Mouse (Mus musculus) common myeloid progenitor, adult 5-6 weeks (primary cell): ENCODE data around the gene Tmem132c. TPM values are rescaled to one million over a fixed set of nuclear protein-coding genes. Genes with fewer than 3 reads are reported as not detected.

Source experiments
- ATAC-seq: replicated peaks from 2 replicates; pipeline ENCODE4 v1.8.0; 2016; ENCODE audit warnings: low read depth, mild to moderate bottlenecking, moderate TSS enrichment, inconsistent platforms; ENCODE audit not compliant: poor library complexity, severe bottlenecking
- total RNA-seq: library from RNA; stranded (forward); fragments of 200-1000, 187-1606 nt; gene quantifications from 2 replicates; pipeline ENCODE4 v1.2.3, GENCODE M21; 2017

Gene Tmem132c
- total RNA-seq, 1 experiment from 2014 or later = not detected

DNA sequence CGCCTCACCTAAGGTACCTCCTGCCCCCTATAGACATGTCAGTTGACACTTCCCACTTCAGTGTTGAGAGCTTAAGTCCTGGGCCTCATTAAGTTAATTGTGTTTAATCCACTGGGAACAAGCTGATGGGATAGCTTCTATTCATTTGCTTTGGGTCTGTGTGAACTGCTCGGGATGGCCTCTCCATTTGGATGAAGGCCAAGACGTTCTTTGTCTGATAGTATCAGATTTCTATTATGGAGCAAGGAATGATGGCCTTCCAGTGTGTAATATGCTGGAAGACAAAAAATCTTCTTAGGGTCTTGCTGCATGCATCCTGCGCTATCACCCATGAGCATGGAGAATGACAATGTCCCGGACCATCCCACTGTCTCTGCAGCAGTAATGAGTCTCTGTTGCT lies 141.0 kb downstream of the Tmem132c start:
- ATAC-seq = no peak

DNA sequence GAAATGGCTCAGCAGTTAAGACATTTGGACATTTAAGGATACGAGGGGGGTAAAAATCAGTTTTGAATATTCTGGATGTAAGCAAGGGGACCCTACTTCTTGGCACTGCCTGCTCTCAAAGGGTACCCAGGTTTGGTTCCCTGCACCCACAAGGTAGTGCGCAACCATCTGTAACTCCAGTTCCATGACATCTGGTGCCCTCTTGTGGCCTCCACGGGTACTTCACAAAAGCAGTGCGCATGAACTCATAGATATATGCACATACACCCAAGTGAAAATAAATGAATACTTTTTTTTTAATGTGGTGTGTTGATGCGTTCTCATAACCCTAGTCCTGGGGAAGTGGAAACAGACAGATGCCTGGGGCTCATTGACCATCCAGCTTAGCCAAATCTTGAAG lies 149.6 kb downstream of the Tmem132c start:
- ATAC-seq = no peak

GRCm38 (mm10) chr5:127396889-127397288 lies 155.3 kb downstream of the Tmem132c start:
- ATAC-seq = no peak

GRCm38 (mm10) chr5:127398010-127398409 lies 156.4 kb downstream of the Tmem132c start:
- no peak for ATAC-seq

GRCm38 (mm10) chr5:127405391-127406000 lies 163.9 kb downstream of the Tmem132c start:
- no peak for ATAC-seq

DNA sequence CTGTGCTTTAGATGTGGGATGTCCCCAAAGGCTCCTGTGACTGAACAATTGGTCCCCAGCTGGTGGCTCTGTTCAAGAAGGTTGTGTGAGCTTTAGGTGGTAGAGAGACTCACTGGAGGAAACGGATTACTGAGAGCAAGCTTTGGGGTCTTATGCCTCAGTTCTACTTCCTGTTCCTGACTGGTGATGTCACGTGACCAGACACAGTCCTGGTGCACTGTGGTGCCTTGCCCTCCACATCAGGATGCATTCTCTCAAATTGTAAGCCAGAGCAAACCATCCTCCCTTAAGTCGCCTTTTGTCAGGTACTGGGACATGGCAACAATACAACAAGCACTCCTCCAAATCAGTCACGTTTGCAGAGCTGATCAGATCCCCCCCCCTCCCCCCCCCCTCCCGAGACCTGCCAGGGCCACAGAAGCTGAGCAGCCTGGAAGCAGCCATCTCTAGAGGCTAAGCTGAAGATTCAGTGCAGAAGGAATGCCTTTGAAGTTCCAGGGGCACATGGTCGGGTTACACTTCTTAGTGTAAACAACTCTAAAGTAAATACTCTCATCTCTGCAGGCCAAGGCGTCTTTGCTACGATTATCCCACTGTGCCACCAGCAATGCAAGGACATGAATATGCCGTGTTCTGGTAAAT lies 164.5 kb downstream of the Tmem132c start:
- no peak for ATAC-seq

DNA sequence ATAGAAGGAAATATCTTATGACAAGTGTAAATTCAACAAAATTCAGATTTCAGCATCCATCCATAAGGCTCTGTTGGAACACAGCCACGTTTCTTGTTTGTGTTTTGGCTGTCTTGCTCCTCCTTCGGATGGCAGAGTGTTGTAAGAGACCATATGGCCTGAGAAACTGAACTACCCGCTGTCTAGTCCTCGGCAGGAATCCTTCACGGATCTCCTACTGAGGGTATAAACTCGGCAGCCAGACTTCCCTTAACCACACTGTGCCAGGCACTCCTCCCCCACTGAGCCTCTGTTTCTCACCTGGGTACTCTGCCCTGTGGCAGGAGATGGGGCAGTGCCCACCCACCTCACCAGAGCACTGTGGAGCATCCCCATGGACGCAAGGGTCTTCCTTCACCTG lies 174.9 kb downstream of the Tmem132c start:
- ATAC-seq = no peak

DNA sequence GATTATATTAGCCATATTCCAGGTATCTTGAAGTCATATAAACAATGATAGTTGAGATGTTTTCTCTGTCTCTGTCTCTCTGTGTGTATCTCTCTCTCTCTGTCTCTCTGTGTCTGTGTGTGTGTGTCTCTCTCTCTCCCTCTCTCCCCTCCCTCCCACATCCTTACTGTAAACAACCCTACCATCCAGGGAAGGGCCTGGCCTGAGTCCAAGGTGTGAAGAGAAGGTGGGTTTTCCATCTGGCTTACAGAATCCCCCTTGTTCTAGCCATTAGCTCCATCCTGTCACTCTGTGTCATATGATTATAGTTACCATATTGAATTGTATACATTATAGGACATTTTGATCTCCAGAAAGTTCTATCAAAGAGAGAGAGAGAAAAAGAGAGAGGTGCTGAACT lies 182.3 kb downstream of the Tmem132c start:
- no peak for ATAC-seq

DNA sequence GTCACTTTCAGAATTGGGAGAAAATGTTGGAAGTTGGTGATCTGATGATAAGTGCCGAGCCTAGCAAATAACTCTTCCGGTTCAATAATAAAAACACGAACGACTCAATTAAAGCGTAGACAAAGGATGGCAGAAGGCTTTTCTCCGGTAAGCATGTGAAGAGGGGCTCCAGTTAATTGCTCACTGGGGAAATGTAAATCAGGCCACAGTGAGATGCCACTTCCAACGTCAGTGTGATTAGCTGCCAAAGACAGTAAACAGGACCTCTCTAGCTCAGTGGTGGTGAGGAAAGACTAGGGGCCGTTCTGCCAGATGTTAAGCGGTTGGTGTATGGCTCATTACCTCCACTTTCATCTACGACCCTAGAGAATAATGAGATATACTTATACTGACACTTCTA lies 187.5 kb downstream of the Tmem132c start:
- ATAC-seq = no peak

DNA sequence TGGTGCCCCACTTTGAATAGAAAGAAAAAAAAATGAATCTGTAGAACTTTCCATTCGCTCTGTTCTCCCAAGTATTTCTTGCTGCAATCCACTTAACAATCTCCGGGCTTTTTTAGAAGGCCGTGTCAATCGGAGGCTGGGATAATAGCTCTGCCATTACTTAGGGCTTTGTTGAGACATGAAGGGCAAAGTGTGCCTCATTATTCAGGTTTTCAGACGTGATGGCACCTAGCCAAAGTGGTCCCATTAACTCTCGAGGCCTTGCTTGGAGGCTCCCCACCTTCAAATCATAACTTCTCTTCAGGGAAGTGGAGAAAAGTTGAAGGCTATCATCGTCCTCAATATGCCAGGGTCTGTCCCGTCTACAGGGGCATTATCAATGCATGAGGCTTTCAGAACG lies 190.0 kb downstream of the Tmem132c start:
- ATAC-seq = no peak

GRCm38 (mm10) chr5:127436836-127437235 lies 195.2 kb downstream of the Tmem132c start:
- no peak for ATAC-seq

DNA sequence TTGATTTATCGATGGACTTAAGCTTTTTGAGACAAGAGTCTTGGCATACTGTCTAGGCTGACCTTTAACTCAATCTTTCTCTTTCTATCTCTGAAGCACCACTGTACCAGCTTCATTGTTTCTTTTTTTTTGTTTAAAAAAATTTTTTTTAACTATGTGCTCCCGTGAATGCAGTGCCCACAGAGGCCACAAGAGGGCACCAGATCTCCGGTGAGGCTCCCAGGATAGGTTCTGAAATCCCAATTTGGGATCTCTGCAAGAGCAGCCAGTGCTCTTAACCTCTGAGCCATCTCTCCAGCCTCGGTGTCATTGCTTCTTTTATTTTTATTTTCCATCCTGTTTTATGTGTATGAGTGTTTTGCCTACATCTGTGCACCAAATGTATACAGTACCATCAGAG lies 197.0 kb downstream of the Tmem132c start:
- ATAC-seq = no peak

DNA sequence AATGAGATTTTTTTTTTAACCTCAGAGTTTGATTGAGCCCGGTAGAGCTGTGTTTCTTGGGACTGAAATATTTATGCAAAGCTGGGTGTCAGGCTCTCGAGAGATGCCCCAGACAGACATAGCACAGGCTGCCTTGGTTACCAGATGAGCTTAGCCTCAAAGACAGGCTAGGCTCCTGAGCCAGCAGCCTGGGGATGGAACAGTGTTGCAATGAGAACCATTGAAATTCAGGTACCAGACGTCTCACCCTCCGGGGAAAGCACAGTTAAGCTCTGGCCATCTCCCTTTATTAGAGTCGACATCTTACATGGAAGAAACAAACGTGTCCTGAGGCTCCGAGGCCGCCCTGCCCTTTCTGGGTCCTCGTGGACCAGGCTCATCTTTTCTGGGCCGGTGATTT lies 200.4 kb downstream of the Tmem132c start:
- no peak for ATAC-seq

DNA sequence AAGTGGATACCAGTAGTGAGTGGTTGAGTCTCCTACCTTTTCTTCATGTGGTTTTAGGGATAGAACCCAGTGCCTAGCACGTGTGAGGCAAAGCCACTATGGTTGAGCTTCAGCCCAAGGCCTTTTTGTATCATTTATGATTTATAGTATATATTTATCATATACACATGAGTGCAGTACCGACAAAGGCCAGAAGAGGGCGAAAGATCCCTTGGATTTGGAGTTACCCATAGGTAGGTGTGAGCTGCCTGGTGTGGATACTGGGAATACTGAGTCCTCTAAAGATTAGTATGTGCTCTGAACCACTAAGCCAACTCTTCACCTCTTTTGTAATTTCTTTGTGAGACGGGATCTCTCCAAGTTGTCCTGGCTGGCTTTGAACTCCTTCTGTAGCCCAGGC lies 212.0 kb downstream of the Tmem132c start:
- peak; percentile 63; the same call in 1 of the 2 replicates for ATAC-seq

DNA sequence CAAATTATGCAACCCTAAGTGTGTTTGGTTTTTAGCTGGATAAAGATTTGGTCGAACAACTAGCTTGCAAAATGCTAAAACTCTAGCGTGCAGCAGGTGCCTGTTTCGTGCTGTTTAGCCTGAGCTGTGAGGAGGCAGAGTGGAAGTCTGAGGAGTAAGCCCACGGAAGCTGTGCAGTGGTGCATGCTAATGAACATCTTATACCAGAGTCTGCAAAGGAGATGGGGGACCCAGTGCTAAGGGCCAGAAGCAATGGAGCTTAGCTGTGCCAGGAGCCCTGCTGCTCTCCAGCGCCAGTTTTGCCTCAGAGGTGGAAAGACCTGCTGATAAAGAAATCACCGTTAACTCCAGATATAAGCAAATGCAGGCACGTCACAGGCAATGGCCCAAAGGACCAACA lies 212.5 kb downstream of the Tmem132c start:
- ATAC-seq = no peak

DNA sequence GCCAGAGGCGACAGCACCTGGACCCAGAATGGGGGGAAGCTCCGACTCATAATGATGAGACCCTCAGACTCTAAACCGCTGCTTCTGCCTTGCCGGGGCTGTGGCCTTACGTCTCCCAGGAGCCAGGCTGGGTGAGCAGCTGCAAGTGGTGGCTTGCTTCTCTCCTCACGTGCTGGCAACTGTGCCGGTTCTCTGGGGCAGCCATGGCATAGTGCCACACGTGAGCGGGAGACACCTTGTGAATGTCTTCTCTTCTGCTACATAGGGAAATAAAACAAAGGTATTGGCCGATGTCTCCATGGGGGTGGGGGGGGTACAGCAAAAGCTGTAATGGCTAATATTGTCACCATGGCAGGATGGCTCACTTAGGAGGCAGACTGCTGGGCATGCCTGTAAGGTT lies 214.5 kb downstream of the Tmem132c start:
- ATAC-seq = no peak

GRCm38 (mm10) chr5:127468151-127468550 lies 226.5 kb downstream of the Tmem132c start:
- no peak for ATAC-seq

- ATAC-seq = no peak
Measured at GRCm38 (mm10) chr5:127470351-127470750, 228.7 kb downstream of the Tmem132c start.

- ATAC-seq = no peak
Measured at GRCm38 (mm10) chr5:127471902-127472301, 230.3 kb downstream of the Tmem132c start.

DNA sequence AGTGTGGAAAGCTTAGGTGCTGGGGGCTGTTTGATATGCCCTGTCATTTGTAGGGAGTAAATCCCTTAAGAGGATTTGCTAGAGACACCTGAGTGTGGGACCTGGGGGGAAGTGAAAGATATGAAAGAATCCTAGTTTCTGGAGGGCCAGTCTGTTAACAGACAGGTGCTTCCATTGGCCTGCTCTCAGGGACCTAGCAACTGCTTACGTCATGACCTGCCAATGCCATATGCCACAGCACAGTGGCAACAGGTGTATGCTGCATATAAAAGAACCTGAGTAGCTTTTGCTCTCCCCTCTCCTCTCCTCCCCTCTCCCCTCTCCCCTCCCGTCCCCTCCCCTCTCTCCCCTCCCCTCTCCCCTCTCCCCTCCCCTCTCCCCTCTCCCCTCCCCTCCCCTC lies 232.1 kb downstream of the Tmem132c start:
- ATAC-seq = no peak

DNA sequence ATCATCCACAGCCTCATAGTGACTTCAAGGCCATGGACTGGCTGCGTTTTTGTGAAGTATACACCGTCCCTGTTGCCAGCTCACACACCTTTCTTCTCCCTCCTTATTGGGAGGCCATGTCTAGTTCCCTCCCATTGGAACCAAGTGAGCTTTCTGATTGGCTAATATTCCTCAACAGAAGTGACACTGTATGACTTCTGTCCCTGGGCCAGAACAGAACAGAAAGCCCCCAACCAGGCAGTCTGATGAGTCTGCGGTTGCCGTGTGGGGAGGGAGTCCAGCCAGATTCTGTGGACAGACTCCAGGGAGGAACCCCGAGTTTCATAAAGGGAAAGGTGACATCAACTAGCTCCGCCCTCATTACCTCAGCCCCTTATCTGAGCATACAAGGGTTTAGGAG lies 233.2 kb downstream of the Tmem132c start:
- no peak for ATAC-seq

GRCm38 (mm10) chr5:127477790-127478189 lies 236.2 kb downstream of the Tmem132c start:
- no peak for ATAC-seq
